Mouse (Mus musculus) liver, postnatal 0 days (tissue): Measurements from ENCODE around the gene E2f4. TPM values are rescaled to one million over a fixed set of nuclear protein-coding genes. Genes with fewer than 3 reads are reported as not detected.
A peak's percentile ranks its signal among the peaks of the same experiment; 100 is the strongest.

Experiments
- ATAC-seq: fragments of 200-750 bp; cut with Nextera tagmentation; 2 replicates; pipeline ENCODE4 v1.8.0; 2017; ENCODE audit warnings: mild to moderate bottlenecking, moderate library complexity
- DNase-seq: peaks from one replicate; pipeline ENCODE4 v3.0.0-alpha.2; 2016
- H3K27ac ChIP-seq: fragments of 300-500 bp; sonication (generic); 2 replicates; pipeline ENCODE4 v1.5.1; 2014; ENCODE audit warnings: antibody characterized with exemption, moderate library complexity, mild to moderate bottlenecking, low read depth
- H3K27me3 ChIP-seq: fragments of 300-500 bp; sonication (generic); 2 replicates; pipeline ENCODE4 v1.6.1; 2014; ENCODE audit warnings: low read length, control low read depth, mixed read lengths; ENCODE audit not compliant: insufficient read depth
- H3K36me3 ChIP-seq: fragments of 300-500 bp; sonication (generic); replicated peaks from 2 replicates; pipeline ENCODE4 v1.6.1; 2014; ENCODE audit warnings: mild to moderate bottlenecking, control low read depth, low read length, moderate library complexity, mixed read lengths; ENCODE audit not compliant: insufficient read depth
- H3K4me1 ChIP-seq: fragments of 300-500 bp; sonication (generic); 2 replicates; pipeline ENCODE4 v1.6.1; 2014; ENCODE audit warnings: antibody characterized with exemption, mild to moderate bottlenecking, control low read depth; ENCODE audit not compliant: insufficient read depth
- H3K4me2 ChIP-seq: fragments of 300-500 bp; sonication (generic); 2 replicates; pipeline ENCODE4 v1.6.1; 2014; ENCODE audit warnings: low read depth, mild to moderate bottlenecking, low read length, moderate library complexity, mixed read lengths
- H3K4me3 ChIP-seq: fragments of 300-500 bp; sonication (generic); 2 replicates; pipeline ENCODE4 v1.5.1; 2014; ENCODE audit warnings: low read depth, low read length
- H3K9ac ChIP-seq: fragments of 300-500 bp; sonication (generic); replicated peaks from 2 replicates; pipeline ENCODE4 v1.6.1; 2014; ENCODE audit warnings: mild to moderate bottlenecking, moderate library complexity
- H3K9me3 ChIP-seq: fragments of 300-500 bp; sonication (generic); 2 replicates; pipeline ENCODE4 v1.6.1; 2016; ENCODE audit warnings: mild to moderate bottlenecking, control low read depth, low read length, mixed read lengths
- CTCF ChIP-seq: sonication (generic); IDR thresholded peaks from 2 replicates; pipeline ENCODE4 v1.5.1; 2016; ENCODE audit warnings: antibody characterized with exemption, low read depth
- EP300 ChIP-seq: IDR thresholded peaks from 2 replicates; pipeline ENCODE4 v1.6.1; 2016; ENCODE audit warnings: antibody characterized with exemption, low read depth, mild to moderate bottlenecking
- WGBS: fragments of 180-500 bp; shearing (Covaris S2); extraction: QIAGEN DNeasy Blood & Tissue Kit; methylation state at CpG from one replicate; pipeline ENCODE4 v1.1.7; 2014; ENCODE audit not compliant: insufficient replicate concordance; 5-methylcytosine and 5-hydroxymethylcytosine counted together
- microRNA counts: library from miRNA; unstranded; fragments of <30 nt; microRNA quantifications from one replicate; lab custom pipeline; 2015
- microRNA-seq: library from miRNA; unstranded; fragments of <30 nt; microRNA quantifications from one replicate; pipeline ENCODE4, GENCODE M21; 2016
- polyA plus RNA-seq: library from polyadenylated mRNA; unstranded; fragments of >200 nt; fragmentation: Nextera tagmentation; extraction: Ambion mirVana; gene quantifications from 2 replicates; pipeline ENCODE4 v1.2.1, GENCODE M21; 2015

The E2f4 gene
- polyA plus RNA-seq, 1 experiment from 2014 or later = 62.9 TPM

GRCm38 (mm10) chr8:105348450-105349095, 51.1 kb downstream of the E2f4 start, which contains the start of gene Slc9a5:
Slc9a5 (plus strand) TSS chr8:105348843.
- H3K4me1 ChIP-seq = peaks cover 39% of the 10 kb centered on the region
- TF ChIP-seq EP300 = no peak
- peak; percentile 20; the same call in 1 of the 2 replicates for TF ChIP-seq CTCF
- H3K27ac ChIP-seq = peak within 1 kb of the TSS; percentile 41
- H3K9me3 ChIP-seq = no peaks in the 10 kb centered on the region
- no peak for ATAC-seq
- peak within 1 kb of the TSS; percentile 63 for H3K4me3 ChIP-seq
- under 1% methylated on average over 34 of the region's 34 CpGs for WGBS
- DNase-seq = peak; percentile 45
- H3K27me3 ChIP-seq = peaks cover 43% of the 10 kb centered on the region
- no peaks in the 10 kb centered on the region for H3K36me3 ChIP-seq
- H3K4me2 ChIP-seq = peak within 1 kb of the TSS; percentile 83
- H3K9ac ChIP-seq = peak within 1 kb of the TSS; percentile 59

- no peaks in the 10 kb centered on the region for H3K36me3 ChIP-seq
- peak overlapping the region; percentile 63 for H3K4me3 ChIP-seq
- peak overlapping the region; percentile 38 for H3K9ac ChIP-seq
- peaks cover 43% of the 10 kb centered on the region for H3K27me3 ChIP-seq
- DNase-seq (peak; percentile 19), ATAC-seq (no peak)
- H3K27ac ChIP-seq = no peak overlapping the region
- H3K4me2 ChIP-seq = peak overlapping the region; percentile 83
- no peak for TF ChIP-seq CTCF
- no peak for TF ChIP-seq EP300
- H3K4me1 ChIP-seq = peaks cover 39% of the 10 kb centered on the region
- 2% methylated on average over 24 of the region's 48 CpGs for WGBS
- H3K9me3 ChIP-seq = no peaks in the 10 kb centered on the region
Observed at GRCm38 (mm10) chr8:105349096-105349771, 51.8 kb downstream of the E2f4 start.

GRCm38 (mm10) chr8:105350186-105350585, 52.7 kb downstream of the E2f4 start:
- no peaks in the 10 kb centered on the region for H3K9me3 ChIP-seq
- H3K4me1 ChIP-seq = peaks cover 33% of the 10 kb centered on the region
- H3K4me3 ChIP-seq = no peak overlapping the region
- no peak overlapping the region for H3K4me2 ChIP-seq
- peaks cover 43% of the 10 kb centered on the region for H3K27me3 ChIP-seq
- no peak for DNase-seq
- H3K9ac ChIP-seq = no peak overlapping the region
- no peak for TF ChIP-seq CTCF
- no peak for TF ChIP-seq EP300
- WGBS = 56% methylated on average over 7 of the region's 7 CpGs
- no peaks in the 10 kb centered on the region for H3K36me3 ChIP-seq
- no peak for ATAC-seq
- no peak overlapping the region for H3K27ac ChIP-seq

- Histone ChIP-seq H3K9ac (no peak overlapping the region), H3K9me3 (no peaks in the 10 kb centered on the region), H3K27me3 (peaks cover 27% of the 10 kb centered on the region), H3K27ac (no peak overlapping the region), H3K4me2 (no peak overlapping the region), H3K4me1 (peaks cover 7% of the 10 kb centered on the region), H3K36me3 (no peaks in the 10 kb centered on the region), H3K4me3 (no peak overlapping the region)
- ATAC-seq (no peak), DNase-seq (no peak)
- 78% methylated on average over 8 of the region's 8 CpGs for WGBS
- TF ChIP-seq EP300 = no peak
- no peak for TF ChIP-seq CTCF
Observed at GRCm38 (mm10) chr8:105353583-105354135, 56.2 kb downstream of the E2f4 start.

GRCm38 (mm10) chr8:105354549-105354948, 57.1 kb downstream of the E2f4 start:
- ATAC-seq = no peak
- TF ChIP-seq EP300 (no peak), CTCF (no peak)
- no peaks in the 10 kb centered on the region for H3K4me1 ChIP-seq
- peaks cover 20% of the 10 kb centered on the region for H3K27me3 ChIP-seq
- no peaks in the 10 kb centered on the region for H3K9me3 ChIP-seq
- DNase-seq = no peak
- H3K4me3 ChIP-seq = no peak overlapping the region
- no peaks in the 10 kb centered on the region for H3K36me3 ChIP-seq
- H3K9ac ChIP-seq = no peak overlapping the region
- no peak overlapping the region for H3K4me2 ChIP-seq
- WGBS = 73% methylated on average over 4 of the region's 4 CpGs
- no peak overlapping the region; the same call in 1 of the 2 replicates for H3K27ac ChIP-seq

MicroRNAs within 50 kb of the gene (microRNA counts, 519-probe panel; counts per million panel counts)
- 3,208 counts per million, percentile 34 among the panel's probes with 10 or more counts for microRNA mmu-miR-328 (lab: Ali Mortazavi, UCI)

Small RNA genes lying within 50 kb of the gene (microRNA-seq; reads per million reads assigned to microRNA genes)
- gene Gm27320 (not detected), gene Mir328 (622 reads per million, percentile 66 among the genes with 10 or more reads in this experiment)

Other genes starting within 250 kb of the E2f4 start
- gene Ces3a, start 249.1 kb upstream of the E2f4 start, polyA plus RNA-seq = 97.8 and 102 TPM in 2 replicates
- 0.11 and 0.21 TPM in 2 replicates for gene Ces3b, start 213.9 kb upstream of the E2f4 start, polyA plus RNA-seq
- 0.07 TPM in 1 of 2 replicates, not detected in the other for gene Ces4a, start 165.9 kb upstream of the E2f4 start, polyA plus RNA-seq
- gene Cbfb, start 127.0 kb upstream of the E2f4 start, polyA plus RNA-seq = 10.6 and 10.7 TPM in 2 replicates
- 24.2 and 30.9 TPM in 2 replicates for gene D230025D16Rik, start 72.5 kb upstream of the E2f4 start, polyA plus RNA-seq
- gene B3gnt9, start 42.5 kb upstream of the E2f4 start, polyA plus RNA-seq = 1.6 and 2.0 TPM in 2 replicates
- 14.3 and 15.1 TPM in 2 replicates for gene Tradd, start 33.1 kb upstream of the E2f4 start, polyA plus RNA-seq
- gene Fbxl8, start 33.0 kb upstream of the E2f4 start, polyA plus RNA-seq = 0.95 and 1.2 TPM in 2 replicates
- not detected in 2 replicates for gene Hsf4, start 27.9 kb upstream of the E2f4 start, polyA plus RNA-seq
- 0.05 and 0.24 TPM in 2 replicates for gene Nol3, start 21.5 kb upstream of the E2f4 start, polyA plus RNA-seq
- gene 4931428F04Rik, start 7.8 kb upstream of the E2f4 start, polyA plus RNA-seq = 0.38 and 0.65 TPM in 2 replicates
- gene Exoc3l, start 1.6 kb upstream of the E2f4 start, polyA plus RNA-seq = 6.6 and 7.1 TPM in 2 replicates
- 7.8 TPM in 2 replicates for gene Elmo3, start 7.9 kb downstream of the E2f4 start, polyA plus RNA-seq
- gene Lrrc29, start 28.6 kb downstream of the E2f4 start, polyA plus RNA-seq = 7.7 and 7.8 TPM in 2 replicates
- gene Tmem208, start 28.7 kb downstream of the E2f4 start, polyA plus RNA-seq = 75.2 and 75.4 TPM in 2 replicates
- gene Fhod1, start 50.3 kb downstream of the E2f4 start, polyA plus RNA-seq = 0.70 and 0.82 TPM in 2 replicates
- 0.09 and 0.16 TPM in 2 replicates for gene Slc9a5, start 51.2 kb downstream of the E2f4 start, polyA plus RNA-seq
- not detected in 2 replicates for gene Plekhg4, start 75.6 kb downstream of the E2f4 start, polyA plus RNA-seq
- gene Kctd19, start 115.8 kb downstream of the E2f4 start, polyA plus RNA-seq = not detected in 2 replicates
- gene Lrrc36, start 115.9 kb downstream of the E2f4 start, polyA plus RNA-seq = 0.09 and 0.11 TPM in 2 replicates
- gene Tppp3, start 173.9 kb downstream of the E2f4 start, polyA plus RNA-seq = 1.4 and 3.8 TPM in 2 replicates
- 2.1 and 2.3 TPM in 2 replicates for gene Zdhhc1, start 199.2 kb downstream of the E2f4 start, polyA plus RNA-seq
- 0.13 TPM in 1 of 2 replicates, not detected in the other for gene Hsd11b2, start 221.1 kb downstream of the E2f4 start, polyA plus RNA-seq